Mouse (Mus musculus): ENCODE data around the gene Ifrd1.

DNA sequence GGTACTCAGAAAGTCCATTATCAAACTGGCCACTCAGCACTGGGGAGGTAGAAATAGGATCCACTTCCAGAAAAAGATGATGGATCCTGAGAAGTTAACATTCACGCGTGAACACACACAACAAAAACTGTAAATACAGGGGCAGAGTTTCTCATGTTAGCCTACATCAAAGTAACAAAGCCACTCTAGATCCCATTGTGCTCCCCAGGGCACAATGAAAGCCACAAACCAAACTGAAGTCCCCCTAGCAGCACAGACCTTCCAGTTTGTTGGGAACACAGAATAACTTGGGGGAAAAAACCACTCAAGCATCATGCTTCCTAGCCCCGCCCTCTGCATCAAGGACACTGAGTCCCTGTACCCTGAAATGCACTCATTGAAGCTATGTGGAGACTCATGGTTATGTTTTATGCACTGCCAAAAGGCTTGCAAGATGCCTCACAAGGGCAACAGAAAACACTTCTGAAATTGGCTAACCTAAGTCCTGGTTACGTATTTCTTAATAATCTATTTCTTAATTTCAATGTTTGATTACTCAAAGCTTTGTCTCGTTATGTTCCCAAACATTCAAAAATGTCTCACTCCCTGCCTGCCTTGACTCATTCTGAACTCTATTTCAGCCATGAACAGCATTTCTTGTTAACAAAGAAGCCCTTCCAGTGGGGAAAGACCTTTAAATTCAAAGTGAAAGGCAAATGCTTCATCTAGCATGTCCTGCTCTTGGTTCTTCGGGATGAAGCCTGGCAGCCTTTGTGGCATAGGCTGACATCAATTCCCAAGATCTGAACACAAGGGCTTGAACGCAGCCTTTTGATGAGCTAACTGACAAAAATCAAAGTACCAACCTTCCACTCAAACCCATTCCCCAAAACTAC, 45.9 kb downstream of the Ifrd1 start:
- TF ChIP-seq CTCF (IDR thresholded peaks at IDR 0.05; ENCODE audit: borderline replicate concordance, extremely low read depth, insufficient read depth, insufficient read length): no peak
- no peak for TF ChIP-seq POLR2A (IDR thresholded peaks at IDR 0.05; ENCODE audit: borderline replicate concordance, extremely low read depth, insufficient read depth, insufficient read length, poor library complexity, severe bottlenecking)

All from brain, embryonic 14.5 days (tissue).